Mouse (Mus musculus): Measurements from ENCODE around the gene Numbl. TPM values are rescaled to one million over a fixed set of nuclear protein-coding genes. Genes with fewer than 3 reads are reported as not detected.

Numbl gene
- polyA plus RNA-seq (2015; fragmentation: Nextera tagmentation; extraction: Ambion mirVana) = 1.2 and 1.9 TPM in 2 replicates

DNA sequence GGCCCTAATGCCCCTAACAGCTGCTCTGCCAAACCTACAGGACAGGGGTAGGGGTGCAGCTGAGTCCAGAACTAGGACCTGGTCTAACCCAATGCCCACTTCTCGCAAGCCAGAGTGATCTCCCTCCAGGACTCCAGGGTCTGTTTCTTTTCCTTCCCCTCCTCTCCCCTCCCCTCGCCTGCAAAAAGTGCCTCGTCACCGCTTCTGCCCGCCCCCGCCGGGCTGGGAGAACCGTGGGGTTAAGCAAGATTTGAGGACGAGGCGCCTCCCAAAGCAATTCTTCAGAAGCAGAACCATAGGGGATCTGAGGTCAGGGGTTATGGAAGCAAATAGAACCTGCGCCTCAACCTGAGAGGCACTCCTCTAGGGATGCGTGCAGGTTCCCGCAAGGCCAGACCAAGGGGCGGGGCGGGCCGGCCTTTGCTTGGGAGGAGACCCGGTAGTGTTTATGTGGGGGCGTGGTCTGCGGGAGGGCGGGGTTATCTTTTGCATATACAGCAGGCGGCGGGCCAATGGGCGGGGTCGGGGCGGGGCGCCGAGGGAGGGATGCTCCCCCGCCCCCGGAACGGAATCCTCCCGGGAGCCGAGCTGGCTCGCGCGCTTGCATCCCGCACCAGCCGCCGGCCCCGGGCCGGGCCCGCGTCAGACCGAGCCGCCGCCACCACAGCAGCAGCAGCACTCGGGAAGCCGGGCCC lies at the start of gene Numbl:
Numbl (plus strand) TSS at position 229 of the 695 bp plus-strand sequence.
- no peaks in the 10 kb centered on the region for H3K9me3 ChIP-seq (replicated peaks; ENCODE audit: control insufficient read depth, low read length)
- ATAC-seq (ENCODE audit: low read depth) = peak; percentile 89
- peak within 1 kb of the TSS; percentile 60 for H3K27ac ChIP-seq (ENCODE audit: low read length)
- no peaks in the 10 kb centered on the region for H3K36me3 ChIP-seq (ENCODE audit: control insufficient read depth, insufficient read depth)
- peak within 1 kb of the TSS; percentile 72 for H3K4me3 ChIP-seq (ENCODE audit: low read depth, low read length)
- peak within 1 kb of the TSS; percentile 99 for H3K4me2 ChIP-seq (ENCODE audit: low read depth, low read length)
- peak within 1 kb of the TSS; percentile 73 for H3K9ac ChIP-seq (ENCODE audit: low read depth, low read length)
- peaks cover 27% of the 10 kb centered on the region for H3K4me1 ChIP-seq (ENCODE audit: control insufficient read depth, low read depth, low read length)
- WGBS (ENCODE audit: insufficient replicate concordance) = under 1% methylated on average over 41 of the region's 47 CpGs
- peaks cover 4% of the 10 kb centered on the region; the same call in 1 of the 2 replicates for H3K27me3 ChIP-seq (ENCODE audit: control insufficient read depth, insufficient read depth, low read depth, low read length)

DNA sequence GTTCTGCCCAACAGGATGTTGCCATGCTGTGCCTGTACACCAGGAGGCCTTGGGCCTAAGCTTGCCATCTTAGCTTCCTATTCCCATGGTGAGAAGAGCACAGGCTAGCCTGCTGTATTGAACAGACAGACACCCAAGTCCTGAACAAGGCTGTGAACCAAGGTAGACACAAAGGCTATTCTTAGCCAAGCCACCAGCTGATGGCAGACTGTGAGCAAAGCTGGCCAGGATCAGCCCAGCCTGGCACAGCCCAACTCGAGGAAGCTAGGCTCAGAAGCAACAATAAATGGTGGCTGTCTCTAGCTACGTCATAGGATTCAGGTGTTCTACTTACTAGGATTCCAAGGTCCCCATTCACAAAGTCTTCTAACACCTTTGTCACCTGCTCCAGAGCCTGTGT lies 45.6 kb upstream of the Numbl start:
- H3K27me3 ChIP-seq (ENCODE audit: control insufficient read depth, insufficient read depth, low read depth, low read length) = no peaks in the 10 kb centered on the region
- no peaks in the 10 kb centered on the region; the same call in 1 of the 2 replicates for H3K36me3 ChIP-seq (ENCODE audit: control insufficient read depth, insufficient read depth)
- no peak overlapping the region for H3K4me2 ChIP-seq (ENCODE audit: low read depth, low read length)
- no peak for ATAC-seq (ENCODE audit: low read depth)
- H3K27ac ChIP-seq (ENCODE audit: low read length) = no peak overlapping the region
- H3K4me3 ChIP-seq (ENCODE audit: low read depth, low read length) = no peak overlapping the region
- no peaks in the 10 kb centered on the region for H3K9me3 ChIP-seq (replicated peaks; ENCODE audit: control insufficient read depth, low read length)
- no peaks in the 10 kb centered on the region for H3K4me1 ChIP-seq (ENCODE audit: control insufficient read depth, low read depth, low read length)
- no peak overlapping the region for H3K9ac ChIP-seq (ENCODE audit: low read depth, low read length)
- WGBS (ENCODE audit: insufficient replicate concordance) = 55% methylated on average over 2 of the region's 2 CpGs

DNA sequence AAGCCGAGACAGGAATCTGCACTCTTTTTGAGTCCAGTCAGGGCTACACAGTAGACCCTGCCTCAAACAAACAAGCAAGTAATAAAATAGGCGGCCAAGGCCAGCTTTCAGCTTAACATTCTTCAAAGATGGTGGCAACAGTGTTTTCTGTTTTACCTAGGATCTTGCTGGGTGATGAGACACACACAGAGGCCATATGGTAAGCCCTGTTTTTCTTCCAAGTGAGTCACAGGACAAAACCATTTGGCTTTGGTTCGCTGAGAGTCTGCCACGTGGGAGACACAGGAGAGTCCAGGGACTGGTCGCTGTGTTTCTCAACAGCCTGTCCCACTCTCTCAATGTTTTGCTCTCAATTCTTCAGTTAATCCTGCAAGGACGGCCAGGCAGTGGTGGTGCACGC lies 39.6 kb upstream of the Numbl start:
- Histone ChIP-seq H3K4me2 (ENCODE audit: low read depth, low read length) (no peak overlapping the region), H3K9ac (ENCODE audit: low read depth, low read length) (no peak overlapping the region), H3K27ac (ENCODE audit: low read length) (no peak overlapping the region), H3K36me3 (ENCODE audit: control insufficient read depth, insufficient read depth) (no peaks in the 10 kb centered on the region), H3K9me3 (replicated peaks; ENCODE audit: control insufficient read depth, low read length) (no peaks in the 10 kb centered on the region), H3K4me3 (ENCODE audit: low read depth, low read length) (no peak overlapping the region), H3K27me3 (ENCODE audit: control insufficient read depth, insufficient read depth, low read depth, low read length) (no peaks in the 10 kb centered on the region), H3K4me1 (ENCODE audit: control insufficient read depth, low read depth, low read length) (peaks cover 17% of the 10 kb centered on the region)
- 61% methylated on average over 7 of the region's 7 CpGs for WGBS (ENCODE audit: insufficient replicate concordance)
- no peak for ATAC-seq (ENCODE audit: low read depth)

DNA sequence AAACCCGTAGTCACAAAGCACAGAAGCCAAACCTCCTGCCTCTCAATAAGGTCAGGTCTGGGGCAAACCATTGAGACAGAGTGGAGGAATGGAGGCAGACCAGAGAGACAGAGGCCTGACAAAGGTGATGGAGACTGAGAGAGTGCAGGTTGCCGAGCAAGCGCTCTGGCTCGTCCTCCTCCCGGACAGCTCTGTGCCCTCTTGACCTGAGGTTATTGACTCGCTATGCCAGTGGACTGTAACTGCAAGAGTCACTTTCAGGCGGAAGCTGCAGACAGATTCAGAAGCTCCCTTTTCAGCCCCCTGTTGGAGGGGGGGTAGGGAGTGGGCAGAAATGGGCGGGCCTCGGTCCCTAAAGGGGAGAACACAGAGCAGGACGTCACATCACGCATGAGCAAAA lies 38.3 kb upstream of the Numbl start:
- WGBS (ENCODE audit: insufficient replicate concordance) = 65% methylated on average over 11 of the region's 11 CpGs
- Histone ChIP-seq H3K36me3 (ENCODE audit: control insufficient read depth, insufficient read depth) (no peaks in the 10 kb centered on the region), H3K9ac (ENCODE audit: low read depth, low read length) (no peak overlapping the region), H3K4me3 (ENCODE audit: low read depth, low read length) (no peak overlapping the region), H3K4me2 (ENCODE audit: low read depth, low read length) (no peak overlapping the region), H3K27me3 (ENCODE audit: control insufficient read depth, insufficient read depth, low read depth, low read length) (no peaks in the 10 kb centered on the region), H3K27ac (ENCODE audit: low read length) (0 out of 2 replicates have a peak overlapping the region, but pooled peaks have one; percentile 35), H3K4me1 (ENCODE audit: control insufficient read depth, low read depth, low read length) (peaks cover 24% of the 10 kb centered on the region), H3K9me3 (replicated peaks; ENCODE audit: control insufficient read depth, low read length) (no peaks in the 10 kb centered on the region)
- peak; percentile 80 for ATAC-seq (ENCODE audit: low read depth)

DNA sequence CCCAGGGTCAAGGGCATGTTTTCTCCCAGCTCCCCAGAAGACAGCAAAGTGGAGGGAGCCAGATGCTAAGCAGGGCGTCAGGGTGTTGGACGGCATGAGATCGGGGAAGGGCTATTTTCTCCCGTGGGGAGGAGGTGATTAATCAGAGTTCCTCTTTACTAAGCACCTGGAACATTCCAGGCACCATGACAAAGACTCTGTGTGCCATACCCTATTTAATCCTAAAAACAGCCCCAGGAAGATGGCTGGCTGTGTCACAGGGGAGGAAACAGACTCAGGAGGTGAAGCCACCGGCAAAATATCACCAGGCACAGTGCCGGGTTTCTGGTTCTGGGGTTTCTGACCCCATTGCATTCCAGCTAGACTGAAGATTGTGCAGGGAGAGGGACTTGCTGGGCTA lies 36.3 kb upstream of the Numbl start:
- Histone ChIP-seq H3K9me3 (replicated peaks; ENCODE audit: control insufficient read depth, low read length) (no peaks in the 10 kb centered on the region), H3K27me3 (ENCODE audit: control insufficient read depth, insufficient read depth, low read depth, low read length) (no peaks in the 10 kb centered on the region), H3K27ac (ENCODE audit: low read length) (no peak overlapping the region), H3K4me1 (ENCODE audit: control insufficient read depth, low read depth, low read length) (peaks cover 43% of the 10 kb centered on the region), H3K4me3 (ENCODE audit: low read depth, low read length) (no peak overlapping the region), H3K9ac (ENCODE audit: low read depth, low read length) (no peak overlapping the region), H3K36me3 (ENCODE audit: control insufficient read depth, insufficient read depth) (no peaks in the 10 kb centered on the region), H3K4me2 (ENCODE audit: low read depth, low read length) (no peak overlapping the region)
- 65% methylated on average over 6 of the region's 6 CpGs for WGBS (ENCODE audit: insufficient replicate concordance)
- ATAC-seq (ENCODE audit: low read depth) = no peak

DNA sequence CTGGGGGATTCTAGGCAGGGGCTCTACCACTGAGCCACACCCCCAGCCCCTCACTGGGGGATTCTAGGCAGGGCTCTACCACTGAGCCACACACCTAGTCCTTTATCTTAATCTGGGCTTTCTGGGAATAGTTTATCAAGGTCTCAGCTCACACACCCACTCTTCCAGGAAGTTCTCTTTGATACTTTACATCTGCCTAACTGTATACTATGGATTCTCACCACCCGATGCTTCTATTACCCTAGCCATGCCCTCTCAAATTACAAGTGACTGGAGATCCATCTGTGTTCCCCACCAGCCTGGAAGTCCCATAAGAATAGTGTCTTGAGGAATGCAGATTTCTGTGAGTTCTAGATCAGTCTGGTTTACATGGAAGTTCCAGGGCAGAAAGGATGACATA lies 35.7 kb upstream of the Numbl start:
- WGBS (ENCODE audit: insufficient replicate concordance) = 30% methylated on average over 1 of the region's 1 CpGs
- Histone ChIP-seq H3K9ac (ENCODE audit: low read depth, low read length) (no peak overlapping the region), H3K27me3 (ENCODE audit: control insufficient read depth, insufficient read depth, low read depth, low read length) (no peaks in the 10 kb centered on the region), H3K27ac (ENCODE audit: low read length) (no peak overlapping the region), H3K4me2 (ENCODE audit: low read depth, low read length) (no peak overlapping the region), H3K4me3 (ENCODE audit: low read depth, low read length) (no peak overlapping the region), H3K36me3 (ENCODE audit: control insufficient read depth, insufficient read depth) (no peaks in the 10 kb centered on the region), H3K9me3 (replicated peaks; ENCODE audit: control insufficient read depth, low read length) (no peaks in the 10 kb centered on the region), H3K4me1 (ENCODE audit: control insufficient read depth, low read depth, low read length) (peaks cover 48% of the 10 kb centered on the region)
- ATAC-seq (ENCODE audit: low read depth) = no peak; the same call in 1 of the 2 replicates

DNA sequence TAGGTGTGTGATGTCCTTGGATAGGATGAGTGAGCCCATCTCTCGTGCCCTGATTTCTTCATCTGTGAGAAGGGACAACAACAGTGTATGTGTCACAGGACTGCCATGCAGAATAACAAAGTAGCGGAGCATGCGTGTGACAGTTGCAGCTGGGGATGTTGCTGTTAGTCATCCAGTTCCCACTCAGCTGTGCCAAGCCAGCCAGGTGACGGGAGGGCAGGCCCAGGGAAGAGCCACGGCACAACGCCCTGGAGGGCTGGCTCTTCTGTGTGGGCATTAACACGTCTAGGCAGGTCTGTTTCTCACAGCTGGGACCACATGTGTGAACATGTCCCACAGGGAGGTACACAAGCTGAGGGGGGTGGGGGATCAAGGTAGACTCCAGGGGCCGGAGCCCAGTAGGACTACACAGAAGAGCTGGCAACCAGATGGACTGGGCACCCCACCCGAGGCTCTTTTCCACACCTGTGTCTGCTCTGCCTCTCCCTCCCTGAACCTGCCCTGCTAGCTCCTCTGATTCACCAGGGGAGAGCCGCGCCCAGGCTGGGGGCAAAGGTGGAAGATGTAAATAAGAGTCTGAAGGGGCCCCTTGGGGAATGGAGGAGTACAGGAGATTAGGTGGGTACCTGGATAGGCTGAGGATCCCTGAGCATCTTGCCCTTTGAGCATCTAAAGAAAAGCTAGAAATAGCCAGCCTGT lies 33.2 kb upstream of the Numbl start:
- ATAC-seq (ENCODE audit: low read depth) = no peak
- Histone ChIP-seq H3K9me3 (replicated peaks; ENCODE audit: control insufficient read depth, low read length) (no peaks in the 10 kb centered on the region), H3K4me3 (ENCODE audit: low read depth, low read length) (no peak overlapping the region), H3K9ac (ENCODE audit: low read depth, low read length) (0 out of 2 replicates have a peak overlapping the region, but pooled peaks have one; percentile 13), H3K36me3 (ENCODE audit: control insufficient read depth, insufficient read depth) (no peaks in the 10 kb centered on the region), H3K27me3 (ENCODE audit: control insufficient read depth, insufficient read depth, low read depth, low read length) (no peaks in the 10 kb centered on the region), H3K4me1 (ENCODE audit: control insufficient read depth, low read depth, low read length) (peaks cover 58% of the 10 kb centered on the region), H3K27ac (ENCODE audit: low read length) (no peak overlapping the region), H3K4me2 (ENCODE audit: low read depth, low read length) (no peak overlapping the region)
- WGBS (ENCODE audit: insufficient replicate concordance) = 74% methylated on average over 11 of the region's 11 CpGs

DNA sequence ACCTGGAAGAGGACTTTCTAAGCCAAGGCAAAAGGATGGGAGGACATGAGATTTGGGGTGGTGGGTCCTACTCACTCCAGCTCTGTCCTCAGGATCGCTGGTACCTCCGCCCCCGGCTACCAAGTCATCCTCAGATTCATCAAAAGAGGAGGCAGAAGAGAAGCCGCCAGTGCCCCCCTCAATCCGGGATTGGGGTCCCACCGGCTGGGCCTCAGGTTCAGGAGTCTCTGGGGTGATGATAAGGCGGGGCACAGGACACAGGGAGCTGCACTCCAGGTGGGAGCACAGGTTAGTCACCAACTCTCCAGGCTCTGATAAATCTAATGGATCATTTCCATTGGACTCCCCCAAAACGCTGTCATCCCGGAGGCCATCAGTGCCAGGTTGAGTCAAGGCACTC lies 31.0 kb upstream of the Numbl start:
- Histone ChIP-seq H3K9me3 (replicated peaks; ENCODE audit: control insufficient read depth, low read length) (no peaks in the 10 kb centered on the region), H3K27ac (ENCODE audit: low read length) (no peak overlapping the region)
- WGBS (ENCODE audit: insufficient replicate concordance) = 39% methylated on average over 9 of the region's 9 CpGs

DNA sequence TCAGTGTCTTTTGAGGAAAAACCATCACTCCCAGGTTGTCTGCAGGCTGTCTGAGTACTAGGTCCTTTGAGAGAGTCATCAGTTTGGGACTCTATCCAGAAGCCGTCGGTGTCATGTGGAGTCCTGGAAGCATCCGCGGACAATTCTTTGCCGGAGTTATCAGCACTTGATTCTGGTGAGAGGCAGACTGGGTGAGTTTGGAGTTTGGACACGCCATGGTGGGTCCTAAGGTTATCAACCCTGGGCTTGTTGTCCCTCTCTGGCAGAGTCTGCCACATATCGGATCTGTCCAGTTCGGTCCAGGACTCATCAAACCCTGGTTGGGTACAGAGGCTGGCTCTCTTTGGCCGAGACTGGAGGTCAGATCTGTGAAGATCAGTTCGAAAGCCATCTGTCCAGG lies 30.6 kb upstream of the Numbl start:
- ATAC-seq (ENCODE audit: low read depth) = no peak
- H3K27me3 ChIP-seq (ENCODE audit: control insufficient read depth, insufficient read depth, low read depth, low read length) = no peaks in the 10 kb centered on the region
- peak overlapping the region; percentile 92 for H3K4me3 ChIP-seq (ENCODE audit: low read depth, low read length)
- 11% methylated on average over 10 of the region's 10 CpGs for WGBS (ENCODE audit: insufficient replicate concordance)
- peak overlapping the region; percentile 91 for H3K4me2 ChIP-seq (ENCODE audit: low read depth, low read length)
- no peaks in the 10 kb centered on the region for H3K9me3 ChIP-seq (replicated peaks; ENCODE audit: control insufficient read depth, low read length)
- peaks cover 53% of the 10 kb centered on the region for H3K4me1 ChIP-seq (ENCODE audit: control insufficient read depth, low read depth, low read length)
- H3K9ac ChIP-seq (ENCODE audit: low read depth, low read length) = peak overlapping the region; percentile 91
- H3K36me3 ChIP-seq (ENCODE audit: control insufficient read depth, insufficient read depth) = no peaks in the 10 kb centered on the region
- peak overlapping the region; percentile 76 for H3K27ac ChIP-seq (ENCODE audit: low read length)

More for the DNA sequence above, 31.0 kb upstream of the Numbl start:
- no peak for ATAC-seq (ENCODE audit: low read depth)
- Histone ChIP-seq H3K4me1 (ENCODE audit: control insufficient read depth, low read depth, low read length) (peaks cover 52% of the 10 kb centered on the region), H3K9ac (ENCODE audit: low read depth, low read length) (peak overlapping the region; percentile 4), H3K27me3 (ENCODE audit: control insufficient read depth, insufficient read depth, low read depth, low read length) (no peaks in the 10 kb centered on the region), H3K4me2 (ENCODE audit: low read depth, low read length) (peak overlapping the region; percentile 91), H3K4me3 (ENCODE audit: low read depth, low read length) (peak overlapping the region; percentile 92), H3K36me3 (ENCODE audit: control insufficient read depth, insufficient read depth) (no peaks in the 10 kb centered on the region)
